Mouse (Mus musculus): ENCODE results near the gene Smarca2.

Smarca2 gene

DNA sequence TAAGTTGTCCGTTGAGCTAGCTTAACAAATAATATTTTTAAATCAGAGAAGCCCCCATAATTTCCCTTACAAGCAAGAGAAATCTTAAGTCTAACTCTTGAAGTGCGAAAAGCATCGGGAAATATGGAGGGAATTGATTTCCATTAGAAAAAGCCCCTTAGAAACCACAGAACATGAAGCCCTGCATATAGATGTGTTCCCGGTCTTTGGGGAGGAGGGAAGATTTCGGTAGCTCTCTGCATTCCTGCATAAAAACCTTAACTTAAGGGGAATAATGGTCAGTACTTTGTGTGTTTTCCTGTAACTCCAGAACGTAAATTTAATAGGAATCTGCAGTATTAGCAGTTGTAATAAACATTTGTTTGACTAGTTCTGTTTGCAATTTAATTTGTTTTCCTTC is 143.8 kb downstream of the Smarca2 start:
- DNase-seq (ENCODE audit: low spot score): no peak

DNA sequence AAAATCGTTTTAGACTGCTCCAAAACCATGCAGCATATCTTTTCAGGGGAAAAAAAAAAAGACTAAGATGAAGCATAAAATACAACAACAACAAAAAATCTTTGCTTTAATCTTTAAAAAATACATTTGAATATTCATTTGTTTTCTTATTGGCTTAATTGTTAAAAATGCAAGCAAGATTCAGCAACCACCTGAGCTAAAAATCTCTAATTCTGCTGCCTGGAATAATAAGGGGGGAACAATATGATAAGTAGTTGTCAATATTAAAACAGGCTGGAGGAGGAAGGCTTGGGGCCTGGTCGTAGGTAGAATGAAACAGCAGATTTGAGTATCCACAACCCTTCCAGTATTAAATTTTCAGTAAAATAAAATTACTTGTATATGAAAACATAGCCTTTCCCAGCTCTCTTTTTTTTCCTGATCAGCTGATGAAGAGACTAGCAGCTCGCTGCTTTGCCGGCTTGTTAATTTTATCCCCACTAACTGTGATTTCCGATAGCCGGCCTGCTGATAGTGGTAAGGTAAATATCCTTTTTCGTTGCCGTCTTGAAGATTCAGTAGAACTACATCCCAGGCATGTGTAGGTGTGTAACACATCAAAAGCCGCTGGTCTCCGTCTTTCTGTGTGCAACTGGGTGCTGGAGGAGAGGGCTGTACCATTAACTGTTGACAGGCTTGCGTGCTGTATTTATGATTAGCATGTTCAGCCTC is 144.7 kb downstream of the Smarca2 start:
- no peak for DNase-seq (ENCODE audit: low spot score)

DNA sequence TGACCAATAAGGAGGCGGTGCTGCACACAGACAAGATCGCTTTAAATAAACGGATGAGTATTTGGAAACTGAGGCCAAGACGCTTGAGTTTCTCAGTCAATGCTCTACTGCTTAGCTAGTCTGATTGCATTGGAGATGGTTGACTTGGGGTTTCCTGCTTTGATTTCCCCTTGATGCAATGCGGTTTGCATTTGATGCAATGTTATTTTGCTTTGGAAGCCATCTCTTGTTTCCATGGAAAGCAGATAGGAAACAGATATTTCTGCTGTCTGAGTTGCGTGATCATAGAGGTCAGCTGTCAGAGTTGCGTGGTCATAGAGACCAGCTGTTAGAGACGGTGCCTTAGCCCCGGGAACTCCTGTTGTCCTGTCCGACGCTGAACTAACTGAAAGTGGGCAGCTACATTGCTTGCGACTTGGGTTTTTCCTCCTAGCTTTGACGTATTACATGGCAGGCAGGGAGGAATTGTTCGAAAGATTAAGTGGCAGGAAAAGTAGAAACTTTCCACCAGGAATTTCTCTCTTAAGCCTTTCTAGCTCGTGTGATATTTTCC is 147.8 kb downstream of the Smarca2 start:
- DNase-seq (ENCODE audit: low spot score): no peak

DNA sequence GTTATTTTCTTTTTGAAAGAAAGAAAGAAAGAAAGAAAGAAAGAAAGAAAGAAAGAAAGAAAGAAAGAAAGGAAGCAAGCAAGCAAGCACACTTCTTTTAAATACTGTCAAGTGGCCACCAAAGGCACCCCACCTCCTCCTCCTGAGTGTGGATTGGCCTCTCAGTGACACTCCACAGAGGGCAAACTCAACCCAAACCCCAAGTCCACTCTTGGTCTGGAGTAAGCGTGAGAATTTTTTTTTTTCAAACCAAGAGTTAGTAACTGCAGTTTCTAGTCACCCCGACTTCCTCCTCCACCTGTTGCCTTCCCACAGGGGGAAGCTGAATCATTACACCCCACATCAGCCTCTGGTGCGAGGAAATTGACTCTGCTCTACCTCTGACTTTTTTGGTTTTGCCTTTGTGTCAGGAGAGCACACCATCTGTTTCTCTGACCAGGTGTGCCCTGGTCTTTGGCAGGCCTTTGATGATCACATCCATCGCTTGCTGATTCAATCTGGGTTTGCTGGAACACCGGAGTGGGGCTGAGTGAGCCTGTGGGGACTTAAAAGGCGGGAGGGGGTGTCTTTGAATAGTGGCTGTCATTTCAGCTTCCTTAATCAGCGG is 148.5 kb downstream of the Smarca2 start:
- DNase-seq (ENCODE audit: low spot score): no peak

DNA sequence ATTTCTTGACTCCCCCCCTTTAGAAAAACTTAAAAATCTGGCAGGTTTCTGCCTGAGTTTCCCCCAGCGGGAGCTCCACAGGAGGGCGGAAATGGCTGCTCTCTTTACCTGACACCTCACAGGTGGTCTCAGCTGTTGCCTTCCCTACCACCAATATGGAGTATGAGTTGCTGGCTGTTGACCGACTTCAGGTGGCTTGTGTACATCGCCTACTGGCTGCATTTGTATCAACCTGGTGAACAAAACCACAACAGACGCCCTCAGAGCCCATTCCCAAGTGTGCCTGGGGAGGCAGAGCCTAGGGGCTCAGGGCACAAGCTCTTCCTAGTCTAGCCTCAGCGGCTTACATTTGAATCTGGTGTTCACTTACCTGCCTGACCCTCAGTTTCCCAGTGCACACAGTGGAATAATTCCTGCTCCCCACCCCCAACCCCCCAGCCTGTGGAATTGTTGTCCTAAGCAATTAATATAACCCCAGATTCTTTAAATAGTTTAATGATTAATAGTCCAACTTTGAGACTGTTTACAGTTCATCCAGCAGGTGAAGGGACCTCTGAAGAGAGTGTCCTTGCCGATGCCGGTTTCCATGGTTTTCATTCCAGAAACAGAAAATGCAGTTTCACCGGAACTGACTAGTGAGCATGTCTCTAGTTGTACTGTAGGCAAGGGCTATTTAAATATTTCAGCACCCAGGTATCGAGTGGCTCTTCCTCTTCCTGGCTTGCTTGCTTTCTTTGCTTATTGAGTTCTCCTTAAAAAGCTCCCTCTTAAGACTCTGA is 149.4 kb downstream of the Smarca2 start:
- no peak for DNase-seq (ENCODE audit: low spot score)

DNA sequence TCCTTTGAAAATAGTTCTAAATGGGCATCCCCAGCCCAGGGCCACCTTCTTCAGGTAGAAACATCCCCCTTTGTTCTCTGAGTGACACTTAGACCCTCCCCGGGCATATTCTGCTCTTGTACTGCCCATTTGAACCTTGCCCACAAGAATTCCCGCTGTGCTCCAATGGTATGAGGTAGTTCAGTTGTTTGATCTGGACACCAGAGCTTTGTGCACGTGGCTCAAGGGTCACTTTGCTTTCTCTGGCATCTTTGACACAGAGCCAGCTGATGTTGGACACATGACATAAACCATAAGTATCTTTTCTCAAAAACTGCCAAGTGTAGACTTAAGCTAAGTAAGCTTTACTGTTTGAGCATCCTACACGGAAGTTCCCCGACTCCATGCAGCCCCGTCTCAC is 151.1 kb downstream of the Smarca2 start:
- DNase-seq (ENCODE audit: low spot score): no peak

GRCm38 (mm10) chr19:26756399-26756798 is 151.5 kb downstream of the Smarca2 start:
- DNase-seq (ENCODE audit: low spot score): no peak

GRCm38 (mm10) chr19:26758156-26758555 is 153.3 kb downstream of the Smarca2 start:
- no peak for DNase-seq (ENCODE audit: low spot score)

- no peak for DNase-seq (ENCODE audit: low spot score)
These were observed 153.8 kb downstream of the Smarca2 start for GRCm38 (mm10) chr19:26758620-26759019.

- no peak for DNase-seq (ENCODE audit: low spot score)
These were observed 154.4 kb downstream of the Smarca2 start for GRCm38 (mm10) chr19:26759295-26759694.

- DNase-seq (ENCODE audit: low spot score): no peak
These were observed 156.4 kb downstream of the Smarca2 start for GRCm38 (mm10) chr19:26761257-26761656.

DNA sequence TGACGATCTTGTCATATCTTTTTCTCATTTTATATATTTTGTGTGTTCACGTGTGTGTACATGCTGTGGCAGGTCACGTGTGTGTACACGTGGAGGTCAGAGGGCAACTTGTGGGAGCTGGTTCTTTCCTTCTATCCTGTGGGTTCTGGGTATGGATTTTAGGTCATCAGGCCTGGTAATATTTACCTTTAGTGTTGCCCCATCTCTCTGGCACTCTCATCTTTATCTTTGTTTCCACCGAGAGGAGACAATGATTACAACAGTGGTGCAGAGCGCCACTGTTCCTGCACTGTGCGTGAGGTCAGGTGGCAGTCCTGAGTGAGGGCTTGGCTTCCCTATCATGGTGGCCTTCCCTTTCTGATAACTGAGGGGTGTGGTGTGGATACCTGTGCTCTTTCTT is 160.6 kb downstream of the Smarca2 start:
- DNase-seq (ENCODE audit: low spot score): no peak

DNA sequence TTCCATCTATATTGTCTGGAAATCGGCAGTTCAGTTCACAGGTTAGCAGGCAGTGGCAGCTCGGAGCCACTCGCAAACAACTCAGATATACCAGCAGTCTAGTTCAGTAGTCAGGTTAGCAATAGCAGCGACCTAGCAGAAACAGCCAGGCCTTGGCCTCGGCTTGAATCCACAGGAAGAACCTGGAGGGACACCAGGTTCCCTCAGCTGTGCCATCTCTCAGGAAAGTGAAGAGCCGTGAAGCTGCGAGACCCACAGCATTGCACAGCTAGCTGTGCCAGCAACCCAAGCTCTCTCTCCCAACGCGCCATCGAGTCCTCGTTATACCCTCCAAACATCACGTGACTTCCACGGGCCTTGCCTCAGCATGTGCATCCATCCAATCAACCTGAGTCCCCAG is 162.6 kb downstream of the Smarca2 start:
- DNase-seq (ENCODE audit: low spot score): no peak

- no peak for DNase-seq (ENCODE audit: low spot score)
These were observed 163.1 kb downstream of the Smarca2 start for GRCm38 (mm10) chr19:26767941-26768340.

GRCm38 (mm10) chr19:26768846-26769245 is 164.0 kb downstream of the Smarca2 start:
- no peak for DNase-seq (ENCODE audit: low spot score)

- DNase-seq (ENCODE audit: low spot score): no peak
These were observed 165.0 kb downstream of the Smarca2 start for GRCm38 (mm10) chr19:26769609-26770500.

DNA sequence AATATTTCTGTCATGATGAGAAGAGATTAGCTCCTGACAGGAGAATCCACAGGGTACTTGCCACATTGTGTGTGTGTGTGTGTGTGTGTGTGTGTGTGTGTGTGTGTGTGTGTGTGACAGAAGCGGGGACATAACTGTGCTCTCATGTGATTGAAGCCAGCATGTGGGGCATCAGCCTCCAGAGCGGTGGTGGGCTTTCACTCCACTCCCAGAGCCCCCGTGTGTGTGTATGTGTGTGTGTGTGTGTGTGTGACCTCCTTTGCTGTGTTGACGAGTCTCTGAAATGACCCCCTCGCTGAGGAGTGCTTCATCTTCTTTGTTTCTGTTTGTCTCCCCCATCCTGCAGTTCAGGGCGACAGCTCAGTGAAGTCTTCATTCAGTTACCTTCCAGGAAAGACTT is 165.7 kb downstream of the Smarca2 start:
- no peak for DNase-seq (ENCODE audit: low spot score)

DNA sequence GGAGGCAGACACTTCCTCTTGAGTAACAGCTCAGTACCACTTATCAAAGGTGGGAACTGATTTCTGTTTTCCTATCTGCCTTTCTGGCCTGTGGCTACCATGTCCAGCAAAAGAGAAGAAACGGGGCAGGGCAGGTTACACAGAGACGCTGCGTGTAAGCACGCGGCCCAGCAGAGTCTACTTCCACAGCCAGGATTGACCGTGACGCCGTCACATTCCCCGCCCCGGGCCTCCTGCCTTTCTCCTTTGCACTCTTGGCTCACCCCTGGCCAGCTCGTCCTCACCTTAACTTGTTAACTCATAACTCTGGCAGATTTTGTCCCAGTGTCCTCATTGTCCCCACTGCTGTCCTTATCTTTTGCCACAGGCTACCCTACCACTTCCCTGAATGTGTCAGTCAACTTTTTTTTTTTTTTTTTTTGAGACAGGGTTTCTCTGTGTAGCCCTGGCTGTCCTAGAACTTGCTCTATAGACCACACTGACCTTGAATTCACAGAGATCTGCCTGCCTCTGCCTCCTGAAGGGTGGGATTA is 167.3 kb downstream of the Smarca2 start:
- no peak for DNase-seq (ENCODE audit: low spot score)

- no peak for DNase-seq (ENCODE audit: low spot score)
These were observed 171.5 kb downstream of the Smarca2 start for GRCm38 (mm10) chr19:26776066-26777025.

- DNase-seq (ENCODE audit: low spot score): no peak
These were observed 173.3 kb downstream of the Smarca2 start for GRCm38 (mm10) chr19:26778199-26778598.

Data from spleen, adult 12 weeks (tissue).